Mouse (Mus musculus): ENCODE results near the gene Grn.

DNA sequence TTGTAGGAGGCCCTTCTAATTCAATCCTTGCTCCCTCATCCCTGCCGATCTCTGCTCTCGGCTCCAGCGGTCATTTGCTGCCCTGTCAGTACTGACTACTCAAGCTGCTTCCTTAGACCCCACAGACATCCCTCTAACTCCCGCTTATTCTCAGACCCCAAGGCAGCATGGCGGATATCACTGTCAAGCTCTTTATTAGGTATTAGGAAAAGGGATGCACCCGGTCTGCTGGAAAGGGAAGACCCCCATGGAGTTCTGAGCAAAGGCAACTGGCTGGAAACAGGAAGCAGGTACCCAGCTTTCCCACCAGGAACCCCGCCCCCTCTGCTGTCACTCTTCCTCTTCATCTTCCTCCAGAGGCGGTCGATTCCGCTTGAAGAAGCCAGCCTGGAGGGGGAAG, 23.0 kb downstream of the Grn start:
- TF ChIP-seq POLR2A (IDR thresholded peaks at IDR 0.05; ENCODE audit: insufficient read length, low read depth) (no peak), E2F4 (IDR thresholded peaks at IDR 0.05; ENCODE audit: insufficient read depth) (no peak), MYOD1 (IDR thresholded peaks at IDR 0.05; ENCODE audit: control insufficient read depth in 1 of 3, insufficient read length in 2 of 3, low read depth in 2 of 3) (no peak), MAX (IDR thresholded peaks at IDR 0.05; ENCODE audit: low read depth) (no peak), USF1 (IDR thresholded peaks at IDR 0.05; ENCODE audit: low read depth) (no peak), TCF12 (IDR thresholded peaks at IDR 0.05; ENCODE audit: insufficient read depth, poor library complexity, severe bottlenecking) (no peak), CEBPB (IDR thresholded peaks at IDR 0.05; ENCODE audit: insufficient read depth, poor library complexity, severe bottlenecking) (no peak)
